Mouse (Mus musculus): ENCODE measurements around the gene Ano9. TPM values are rescaled to one million over a fixed set of nuclear protein-coding genes. Genes with fewer than 3 reads are reported as not detected.

The Ano9 gene
- total RNA-seq, 4 experiments from 2014 or later: 0.08 to 0.41 (median 0.14) TPM; not detected in 1

GRCm38 (mm10) chr7:141099911-141100691, 17.5 kb downstream of the Ano9 start, which contains the start of gene Sigirr:
TSS of gene Sigirr (minus strand) at chr7:141100572.
- no peak for DNase-seq (ENCODE audit: low spot score)

GRCm38 (mm10) chr7:141097177-141097576, 20.4 kb downstream of the Ano9 start:
- no peak for DNase-seq (ENCODE audit: low spot score)

- peak; percentile 84 for DNase-seq (ENCODE audit: low spot score)
Observed at GRCm38 (mm10) chr7:141096649-141097056, 21.0 kb downstream of the Ano9 start.

GRCm38 (mm10) chr7:141096021-141096420, 21.6 kb downstream of the Ano9 start:
- DNase-seq (ENCODE audit: low spot score): no peak

GRCm38 (mm10) chr7:141094487-141095205, 23.0 kb downstream of the Ano9 start:
- DNase-seq (ENCODE audit: low spot score): no peak

- DNase-seq (ENCODE audit: low spot score): no peak
Observed at GRCm38 (mm10) chr7:141093950-141094349, 23.7 kb downstream of the Ano9 start.

- peak; percentile 84 for DNase-seq (ENCODE audit: low spot score)
Observed at GRCm38 (mm10) chr7:141092051-141092735, 25.4 kb downstream of the Ano9 start.

- no peak for DNase-seq (ENCODE audit: low spot score)
Observed at GRCm38 (mm10) chr7:141090228-141090627, 27.4 kb downstream of the Ano9 start.

GRCm38 (mm10) chr7:141088473-141088872, 29.1 kb downstream of the Ano9 start:
- DNase-seq (ENCODE audit: low spot score): no peak

- no peak for DNase-seq (ENCODE audit: low spot score)
Observed at GRCm38 (mm10) chr7:141087894-141088293, 29.7 kb downstream of the Ano9 start.

GRCm38 (mm10) chr7:141079481-141080449, 37.8 kb downstream of the Ano9 start:
- DNase-seq (ENCODE audit: low spot score): no peak

- no peak for DNase-seq (ENCODE audit: low spot score)
Observed at GRCm38 (mm10) chr7:141078876-141079275, 38.7 kb downstream of the Ano9 start.

- DNase-seq (ENCODE audit: low spot score): no peak
Observed at GRCm38 (mm10) chr7:141077841-141078240, 39.8 kb downstream of the Ano9 start, which contains the start of gene Pkp3. TSS of gene Pkp3 (plus strand) at chr7:141078218.

GRCm38 (mm10) chr7:141073782-141074181, 43.8 kb downstream of the Ano9 start:
- DNase-seq (ENCODE audit: low spot score): no peak

- DNase-seq (ENCODE audit: low spot score): no peak
Observed at GRCm38 (mm10) chr7:141072017-141072745, 45.4 kb downstream of the Ano9 start.

- peak; percentile 73 for DNase-seq (ENCODE audit: low spot score)
Observed at GRCm38 (mm10) chr7:141070058-141070862, 47.3 kb downstream of the Ano9 start.

- no peak for DNase-seq (ENCODE audit: low spot score)
Observed at GRCm38 (mm10) chr7:141068351-141068750, 49.3 kb downstream of the Ano9 start.

- no peak for DNase-seq (ENCODE audit: low spot score)
Observed at GRCm38 (mm10) chr7:141064576-141064975, 53.0 kb downstream of the Ano9 start.

GRCm38 (mm10) chr7:141064175-141064574, 53.4 kb downstream of the Ano9 start:
- DNase-seq (ENCODE audit: low spot score): no peak

All from heart, adult 8-10 months (tissue).